Mouse (Mus musculus) Patski (cell line): ENCODE data around the gene Cckar. TPM values are rescaled to one million over a fixed set of nuclear protein-coding genes. Genes with fewer than 3 reads are reported as not detected.
A peak's percentile ranks its signal among the peaks of the same experiment; 100 is the strongest.

Experiments used
- ATAC-seq: fragments of 100-300 bp; one replicate; pipeline ENCODE4 v1.8.0; 2021
- CTCF ChIA-PET: fragments of 350-600 bp; sonication (Branson Sonifier 250); formaldehyde crosslinking; loops from one replicate; lab custom pipeline; 2022; ENCODE audit warnings: inconsistent platforms; lab: Charles Lee
- POLR2A ChIA-PET: fragments of 350-600 bp; sonication (Branson Sonifier 250); formaldehyde crosslinking; loops from one replicate; lab custom pipeline; 2022; ENCODE audit warnings: antibody characterized with exemption, inconsistent platforms; lab: Charles Lee
- DNase-seq: peaks from one replicate; pipeline ENCODE4 v3.0.0-alpha.2; 2011; ENCODE audit warnings: low read depth, low spot score
- H3K27me3 ChIP-seq: fragments of 371-371 bp; one replicate; pipeline ENCODE4 v1.5.1; 2021
- CTCF ChIP-seq: fragments of 100-300 bp; IDR thresholded peaks from one replicate; pipeline ENCODE4 v1.5.1; 2021
- in situ Hi-C: fragments of 300-500 bp; cut with MboI; formaldehyde crosslinking; loops from 3 replicates; pipeline ENCODE4 v1.11.1; 2018; ENCODE audit warnings: low pct_unique_long_range_greater_than_20kb, mixed read lengths
- polyA plus RNA-seq: library from polyadenylated mRNA; unstranded; gene quantifications from one replicate; pipeline ENCODE4 v1.2.3, GENCODE M21; 2021

Gene Cckar
- polyA plus RNA-seq, 1 experiment from 2014 or later: not detected

DNA sequence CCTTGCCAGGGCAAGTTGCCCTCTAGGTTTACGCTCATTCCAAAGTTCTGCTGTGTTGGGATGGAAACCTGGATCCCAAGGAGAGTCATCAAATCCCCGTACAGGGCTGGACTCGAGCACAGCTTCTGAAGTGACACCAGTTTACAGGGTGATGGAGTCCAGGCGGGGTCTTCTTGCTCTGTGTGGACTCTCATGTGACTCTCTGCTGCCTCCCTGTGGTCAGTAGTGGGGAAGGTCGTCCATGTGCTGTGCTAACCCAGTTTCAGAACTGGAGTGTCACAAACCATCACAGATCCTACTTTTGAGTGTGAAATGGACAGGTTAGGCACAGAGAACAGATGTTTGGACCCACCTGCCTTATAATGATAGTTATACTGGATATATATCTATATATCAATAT is 35.2 kb downstream of the Cckar start:
- DNase-seq: no peak
- H3K27me3 ChIP-seq: no peaks in the 10 kb centered on the region
- ChIA-PET CTCF (interaction anchor here (0.6 to 1.4 kb wide), 7 partner anchors 12 to 346 kb away, joined by 3 to 6 read pairs (median 3); no protein-coding TSS in a partner anchor), POLR2A (no interaction called here)
- in situ Hi-C loops: loop anchor here (10.0 kb wide), 2 partner anchors 348 to 442 kb away; no protein-coding TSS in a partner anchor
- peak; percentile 69 for ATAC-seq
- TF ChIP-seq CTCF: peak; percentile 91

DNA sequence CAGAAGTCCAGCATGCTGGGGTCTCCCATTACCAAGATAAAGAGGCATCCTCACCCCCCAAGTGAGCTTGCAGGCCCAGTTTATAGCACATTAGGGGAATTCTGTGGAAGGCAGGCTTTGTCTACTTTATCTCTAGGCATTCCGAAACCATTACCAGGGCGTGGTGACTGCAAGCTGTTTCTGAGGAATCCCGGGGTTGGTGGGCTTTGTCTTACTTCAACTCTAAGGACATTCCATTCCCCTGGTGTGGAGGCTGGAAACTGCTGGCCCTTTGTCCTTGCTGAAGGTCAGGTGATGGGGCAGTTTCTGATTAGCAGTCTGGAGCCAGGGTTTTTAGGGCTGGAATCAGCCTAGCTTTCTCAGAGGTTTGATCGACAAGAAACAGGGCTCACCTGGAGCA is 36.0 kb downstream of the Cckar start:
- ChIA-PET CTCF (interaction anchor here (1.0 to 1.4 kb wide), 6 partner anchors 13 to 345 kb away, joined by 3 to 6 read pairs (median 3); no protein-coding TSS in a partner anchor), POLR2A (no interaction called here)
- H3K27me3 ChIP-seq: no peaks in the 10 kb centered on the region
- no peak for TF ChIP-seq CTCF
- DNase-seq (no peak), ATAC-seq (no peak)
- in situ Hi-C loops: loop anchor here (10.0 kb wide), 2 partner anchors 347 to 443 kb away; no protein-coding TSS in a partner anchor

DNA sequence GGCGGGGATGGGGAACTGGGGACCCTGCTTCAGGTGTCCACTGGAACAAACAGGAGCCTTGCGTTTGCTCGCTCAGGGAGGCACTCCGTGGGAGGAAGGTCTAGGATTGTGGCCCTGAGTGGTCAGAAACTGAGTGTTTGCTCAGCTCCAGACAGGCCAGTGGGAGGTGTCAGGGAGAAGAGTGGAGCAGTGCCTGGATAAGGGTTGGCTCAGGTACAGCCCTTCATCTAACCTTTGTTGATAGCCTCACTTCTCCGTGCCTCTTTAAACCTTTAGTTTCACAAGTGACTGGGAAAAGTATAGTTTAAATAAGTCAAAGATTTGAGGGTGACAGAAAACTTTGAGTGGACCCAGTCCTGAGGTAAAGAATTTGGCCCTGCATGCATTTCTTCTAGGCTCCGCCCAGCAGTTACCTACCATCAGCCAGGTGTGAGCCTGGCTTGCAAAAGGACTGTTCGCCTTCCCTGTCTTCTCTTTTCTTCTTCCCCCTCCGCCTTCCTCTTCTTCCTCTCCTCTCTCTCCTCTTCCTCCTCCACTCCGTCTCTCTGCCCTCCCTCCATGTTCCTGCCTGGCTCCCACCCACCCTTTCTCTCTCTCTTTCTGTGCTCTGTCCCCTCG is 37.1 kb downstream of the Cckar start:
- CTCF ChIA-PET: no interaction called here
- no peaks in the 10 kb centered on the region for H3K27me3 ChIP-seq
- POLR2A ChIA-PET: no interaction called here
- no peak for TF ChIP-seq CTCF
- ATAC-seq (no peak), DNase-seq (no peak)
- in situ Hi-C loops: loop anchor here (10.0 kb wide), 2 partner anchors 346 to 444 kb away; no protein-coding TSS in a partner anchor

DNA sequence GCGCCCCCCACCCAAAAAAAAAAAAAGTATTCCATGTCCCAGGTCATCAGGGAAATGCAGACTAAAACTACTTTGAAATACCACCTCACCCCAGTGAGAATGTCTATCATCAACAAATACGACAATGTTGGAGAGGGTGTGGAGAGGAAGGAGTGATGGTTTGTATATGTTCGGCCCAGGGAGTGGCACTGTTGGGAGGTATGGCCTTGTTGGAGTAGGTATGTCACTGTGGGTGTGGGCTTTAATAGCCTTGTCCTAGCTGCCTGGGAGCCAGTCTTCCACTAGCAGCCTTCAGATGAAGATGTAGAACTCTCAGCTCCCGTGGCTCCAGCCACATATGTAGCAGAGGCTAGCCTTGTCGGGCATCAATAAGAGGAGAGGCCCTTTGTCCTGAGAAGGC is 39.5 kb downstream of the Cckar start:
- CTCF ChIA-PET: no interaction called here
- TF ChIP-seq CTCF: no peak
- in situ Hi-C loops: no loop called here
- H3K27me3 ChIP-seq: no peaks in the 10 kb centered on the region
- POLR2A ChIA-PET: interaction anchor here (0.7 kb wide), 1 partner anchor 28 kb away, joined by 3 read pairs; no protein-coding TSS in a partner anchor
- no peak for ATAC-seq
- DNase-seq: no peak

DNA sequence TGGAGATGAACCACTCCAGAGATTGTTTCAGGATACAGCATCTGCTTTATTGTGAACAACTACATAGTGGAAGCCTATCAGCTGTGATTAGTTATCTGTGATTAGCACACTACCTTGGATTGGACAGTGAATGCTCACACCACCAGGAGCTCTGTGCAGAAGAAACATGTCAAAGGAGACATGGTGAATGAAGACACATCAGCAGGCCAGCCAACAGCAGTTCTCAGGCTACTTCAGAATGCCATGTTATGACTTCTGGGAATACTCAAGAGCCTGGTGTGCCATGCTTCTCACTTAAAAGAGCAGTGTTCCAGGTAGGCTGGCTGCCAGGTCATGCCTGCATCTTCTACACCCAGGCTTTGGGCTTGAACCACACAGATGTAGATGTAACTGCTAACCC is 43.8 kb downstream of the Cckar start:
- ChIA-PET POLR2A (interaction anchor here (1.1 kb wide), 1 partner anchor 16 kb away, joined by 3 read pairs; no protein-coding TSS in a partner anchor), CTCF (no interaction called here)
- no peaks in the 10 kb centered on the region for H3K27me3 ChIP-seq
- no peak for TF ChIP-seq CTCF
- ATAC-seq (no peak), DNase-seq (no peak)
- in situ Hi-C loops: no loop called here

GRCm38 (mm10) chr5:53662413-53662812 is 45.1 kb downstream of the Cckar start:
- TF ChIP-seq CTCF: no peak
- no peak for ATAC-seq
- no peaks in the 10 kb centered on the region for H3K27me3 ChIP-seq
- in situ Hi-C loops: no loop called here
- ChIA-PET POLR2A (no interaction called here), CTCF (no interaction called here)
- DNase-seq: no peak

DNA sequence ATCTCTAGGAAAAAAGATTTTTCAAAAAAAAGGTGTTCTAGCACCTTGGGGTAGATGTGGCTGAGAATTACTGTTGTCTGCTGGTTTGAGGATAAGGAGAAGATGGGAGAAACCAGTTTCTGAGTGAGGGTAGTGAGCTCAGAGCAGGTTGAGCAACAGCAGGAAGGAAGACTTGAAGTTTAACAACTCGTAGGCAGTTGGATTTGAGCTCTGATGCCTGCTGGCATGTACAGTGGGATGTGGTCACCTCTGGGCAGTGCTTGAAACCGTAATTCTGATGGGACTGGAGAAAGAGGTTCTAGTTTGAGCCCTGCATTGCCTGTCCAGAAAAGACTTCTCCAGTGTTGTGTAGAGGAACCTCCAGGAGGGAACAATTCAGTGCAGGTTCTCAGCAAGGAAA is 46.0 kb downstream of the Cckar start:
- ATAC-seq (no peak), DNase-seq (no peak)
- H3K27me3 ChIP-seq: no peaks in the 10 kb centered on the region
- in situ Hi-C loops: no loop called here
- CTCF ChIA-PET: no interaction called here
- TF ChIP-seq CTCF: no peak
- POLR2A ChIA-PET: interaction anchor here (0.7 kb wide), 1 partner anchor 18 kb away, joined by 3 read pairs; no protein-coding TSS in a partner anchor

DNA sequence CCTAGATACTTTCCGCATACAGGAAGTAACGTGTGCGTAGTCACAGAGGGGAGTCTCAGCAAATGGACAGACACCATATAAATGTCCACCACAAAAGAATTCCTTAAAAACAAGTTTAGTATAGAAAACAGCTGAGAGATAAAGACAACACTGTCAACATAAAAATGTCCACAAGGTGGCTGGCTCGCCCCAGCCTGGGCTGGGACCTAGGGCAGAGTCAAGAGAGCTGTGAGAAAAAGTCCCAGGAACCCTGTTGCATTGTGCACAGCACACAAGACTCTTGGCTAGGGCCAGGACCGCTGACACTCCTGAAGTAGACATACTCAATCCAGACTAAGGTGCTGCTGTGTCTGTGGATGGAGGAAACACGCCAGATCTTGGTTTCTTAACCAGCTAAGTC is 49.6 kb downstream of the Cckar start:
- POLR2A ChIA-PET: interaction anchor here (0.6 kb wide), 1 partner anchor 373 kb away, joined by 3 read pairs; no protein-coding TSS in a partner anchor
- no peaks in the 10 kb centered on the region for H3K27me3 ChIP-seq
- ATAC-seq: peak; percentile 32
- DNase-seq: no peak
- in situ Hi-C loops: no loop called here
- CTCF ChIA-PET: interaction anchor here (0.8 to 2.4 kb wide), 8 partner anchors 9 to 303 kb away, joined by 3 to 7 read pairs (median 4); no protein-coding TSS in a partner anchor
- TF ChIP-seq CTCF: peak; percentile 79

DNA sequence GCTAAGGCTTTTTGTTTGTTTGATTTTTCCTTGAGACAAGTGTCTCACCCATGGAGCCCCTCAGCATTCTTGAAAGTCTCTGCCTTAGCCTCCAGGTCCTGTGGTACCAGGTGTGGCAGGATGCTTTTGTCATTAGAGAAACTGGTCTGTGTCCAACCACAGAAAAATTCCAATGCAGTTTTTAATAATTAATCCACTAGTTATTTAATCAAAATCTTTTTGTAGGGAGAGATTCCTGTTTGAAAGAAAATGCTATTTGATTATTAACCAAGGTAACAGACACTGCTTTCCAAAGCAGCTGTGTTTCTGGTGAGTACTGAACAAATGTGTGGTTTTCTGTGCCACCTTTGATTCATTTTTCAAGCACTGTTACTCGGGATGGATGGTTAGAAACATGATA is 50.9 kb downstream of the Cckar start:
- ChIA-PET CTCF (no interaction called here), POLR2A (no interaction called here)
- in situ Hi-C loops: no loop called here
- DNase-seq (peak; percentile 47), ATAC-seq (peak; percentile 70)
- no peaks in the 10 kb centered on the region for H3K27me3 ChIP-seq
- TF ChIP-seq CTCF: no peak

Other genes starting within 250 kb of the Cckar start
- gene Rbpj, start 241.6 kb downstream of the Cckar start, polyA plus RNA-seq: 64.2 TPM
- 60.6 TPM for gene Tbc1d19, start 101.9 kb upstream of the Cckar start, polyA plus RNA-seq